Mouse (Mus musculus) olfactory bulb, adult 2 months (tissue): Measurements from ENCODE around the gene 4930563M21Rik.

Experiments used
- CTCF ChIP-seq: fragments of 200-500 bp; IDR thresholded peaks from 2 replicates; pipeline ENCODE4 v1.5.1; 2012; ENCODE audit warnings: low read depth, mild to moderate bottlenecking, low read length, moderate library complexity; ENCODE audit not compliant: insufficient read depth
- POLR2A ChIP-seq: fragments of 200-500 bp; IDR thresholded peaks from 2 replicates; pipeline ENCODE4 v1.6.1; 2012; ENCODE audit warnings: mild to moderate bottlenecking, low read depth, low read length, moderate library complexity; ENCODE audit not compliant: insufficient read depth

DNA sequence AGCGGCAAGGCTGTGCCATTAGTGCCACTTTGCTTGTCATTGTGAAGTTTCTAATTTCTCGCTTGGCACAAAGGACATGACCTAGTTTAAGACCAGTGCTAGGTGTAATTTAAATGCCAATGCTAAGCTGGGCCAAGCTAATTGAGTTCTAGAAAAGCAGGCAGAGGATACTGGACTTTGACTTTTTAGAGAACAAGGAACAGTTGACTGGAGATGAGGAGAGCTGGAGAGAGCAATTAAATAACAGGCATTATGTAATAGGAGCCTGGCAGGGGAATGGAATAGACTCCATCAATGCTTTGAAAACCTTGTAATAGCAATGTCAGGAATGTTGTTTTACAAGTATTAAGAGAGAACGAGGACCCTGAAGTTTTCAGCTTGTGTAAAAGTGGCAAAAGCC is 43.4 kb upstream of the 4930563M21Rik start:
- TF ChIP-seq CTCF, result no peak
- no peak for TF ChIP-seq POLR2A
